Mouse (Mus musculus) midbrain, embryonic 10.5 days (tissue): ENCODE measurements around the gene Hist1h2ad. TPM values are rescaled to one million over a fixed set of nuclear protein-coding genes. Genes with fewer than 3 reads are reported as not detected.
"Not testable (repeated sequence)": the region's sequence is repeated elsewhere in the genome, so short reads cannot be mapped to it uniquely, and the experiment has no call there.

Experiments used
- DNase-seq: peaks from one replicate; pipeline ENCODE4 v3.0.0-alpha.2; 2017; ENCODE audit warnings: low spot score
- H3K27ac ChIP-seq: fragments of 300-500 bp; sonication (generic); replicated peaks from 2 replicates; pipeline ENCODE4 v1.5.1; 2016; ENCODE audit warnings: mild to moderate bottlenecking
- H3K27me3 ChIP-seq: fragments of 300-500 bp; sonication (generic); 2 replicates; pipeline ENCODE4 v1.6.1; 2016; ENCODE audit warnings: low read depth, mild to moderate bottlenecking; ENCODE audit not compliant: poor library complexity, severe bottlenecking
- H3K36me3 ChIP-seq: fragments of 300-500 bp; sonication (generic); 2 replicates; pipeline ENCODE4 v1.6.1; 2016; ENCODE audit warnings: mild to moderate bottlenecking, moderate library complexity
- H3K4me1 ChIP-seq: fragments of 300-500 bp; sonication (generic); 2 replicates; pipeline ENCODE4 v1.6.1; 2016
- H3K4me3 ChIP-seq: fragments of 300-500 bp; sonication (generic); 2 replicates; pipeline ENCODE4 v1.5.1; 2016; ENCODE audit warnings: mild to moderate bottlenecking, moderate library complexity
- H3K9me3 ChIP-seq: fragments of 300-500 bp; sonication (generic); replicated peaks from 2 replicates; pipeline ENCODE4 v1.6.1; 2016; ENCODE audit warnings: mild to moderate bottlenecking
- WGBS: fragments of 180-500 bp; shearing (Covaris S2); methylation state at CpG from one replicate; pipeline ENCODE4 v1.1.7; 2016; 5-methylcytosine and 5-hydroxymethylcytosine counted together
- polyA plus RNA-seq: library from polyadenylated mRNA; unstranded; fragments of >200 nt; fragmentation: Nextera tagmentation; extraction: Ambion mirVana; gene quantifications from 2 replicates; pipeline ENCODE4 v1.2.1, GENCODE M21; 2016

Hist1h2ad gene
- polyA plus RNA-seq, 1 experiment from 2014 or later: 1.3 TPM

GRCm38 (mm10) chr13:23575864-23576313 lies 1.7 kb downstream of the Hist1h2ad start:
- not testable (repeated sequence) for H3K36me3 ChIP-seq, H3K9me3 ChIP-seq, H3K27me3 ChIP-seq
- H3K4me1 ChIP-seq: peaks cover 42% of the 10 kb centered on the region
- peak; percentile 36 for DNase-seq
- peak overlapping the region; percentile 92 for H3K27ac ChIP-seq
- WGBS: 2% methylated on average over 11 of the region's 40 CpGs
- H3K4me3 ChIP-seq: peak overlapping the region; percentile 61

- Histone ChIP-seq H3K4me3 (peak overlapping the region; percentile 61), H3K27ac (peak overlapping the region; percentile 92), H3K9me3 (no peaks in the 10 kb centered on the region), H3K36me3 (no peaks in the 10 kb centered on the region), H3K27me3 (no peaks in the 10 kb centered on the region), H3K4me1 (peaks cover 45% of the 10 kb centered on the region)
- WGBS: 4% methylated on average over 7 of the region's 7 CpGs
- peak; percentile 44 for DNase-seq
Observed at GRCm38 (mm10) chr13:23576351-23576881, 2.2 kb downstream of the Hist1h2ad start.

DNA sequence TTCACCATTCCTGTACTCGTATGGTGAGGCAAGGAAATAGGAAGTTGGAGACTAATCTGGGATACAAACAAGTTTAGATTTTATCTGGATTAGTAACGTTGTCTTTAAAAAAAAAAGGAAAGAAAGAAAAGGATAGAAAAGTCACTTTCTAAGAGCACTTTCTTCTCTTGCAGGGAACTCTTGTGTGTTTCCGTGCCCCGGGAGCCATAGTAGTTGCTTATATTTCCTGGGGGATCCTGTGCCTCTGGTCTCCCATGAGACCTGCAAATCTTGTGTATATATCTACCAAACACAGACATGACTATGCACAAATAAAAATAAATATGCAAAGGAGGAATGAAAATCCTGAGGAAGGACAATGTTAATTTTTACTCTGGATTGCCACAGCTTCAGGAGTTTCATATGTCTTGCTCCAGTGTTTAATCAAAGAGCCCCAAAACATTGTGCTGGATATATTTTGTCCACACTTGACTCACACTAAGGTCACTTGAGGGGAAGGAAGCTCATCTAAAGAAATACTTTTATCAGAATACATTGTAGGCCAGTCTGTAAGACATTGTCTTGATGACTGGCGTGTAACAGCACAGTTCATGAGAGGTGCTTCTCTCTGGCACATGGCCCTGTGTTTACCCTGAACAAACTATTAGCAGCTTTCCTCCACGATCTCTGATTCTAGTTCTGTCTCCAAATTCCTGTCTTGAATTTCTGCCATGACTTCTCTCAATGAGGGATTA lies 2.9 kb downstream of the Hist1h2ad start:
- H3K36me3 ChIP-seq: no peaks in the 10 kb centered on the region
- WGBS: 53% methylated on average over 6 of the region's 6 CpGs
- no peaks in the 10 kb centered on the region for H3K9me3 ChIP-seq
- DNase-seq: no peak
- peak overlapping the region; percentile 92 for H3K27ac ChIP-seq
- peaks cover 47% of the 10 kb centered on the region for H3K4me1 ChIP-seq
- peak overlapping the region; percentile 61 for H3K4me3 ChIP-seq
- no peaks in the 10 kb centered on the region for H3K27me3 ChIP-seq

DNA sequence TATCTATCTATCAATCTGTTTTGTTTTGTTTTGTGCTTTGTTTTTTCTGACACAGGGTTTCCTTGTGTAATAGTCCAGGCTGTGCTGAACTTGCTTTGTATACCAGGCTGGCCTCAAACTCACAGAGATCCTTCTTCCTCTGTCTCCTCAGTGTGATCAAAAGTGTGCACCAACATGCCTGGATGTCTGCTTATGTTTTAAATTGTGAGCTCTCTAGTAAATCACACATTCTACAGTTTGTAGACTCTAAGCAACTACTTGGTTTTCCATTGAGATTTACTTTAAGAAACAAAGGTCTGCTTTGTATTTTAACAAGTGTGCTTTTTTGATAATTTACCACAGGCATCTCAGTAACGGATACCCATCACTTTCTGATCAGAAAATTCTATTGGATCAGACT lies 3.7 kb downstream of the Hist1h2ad start:
- H3K9me3 ChIP-seq: no peaks in the 10 kb centered on the region
- H3K27ac ChIP-seq: peak overlapping the region; percentile 92
- H3K4me3 ChIP-seq: no peak overlapping the region
- H3K36me3 ChIP-seq: no peaks in the 10 kb centered on the region
- no peak for DNase-seq
- H3K27me3 ChIP-seq: no peaks in the 10 kb centered on the region
- 98% methylated on average over 1 of the region's 1 CpGs for WGBS
- H3K4me1 ChIP-seq: peaks cover 47% of the 10 kb centered on the region

DNA sequence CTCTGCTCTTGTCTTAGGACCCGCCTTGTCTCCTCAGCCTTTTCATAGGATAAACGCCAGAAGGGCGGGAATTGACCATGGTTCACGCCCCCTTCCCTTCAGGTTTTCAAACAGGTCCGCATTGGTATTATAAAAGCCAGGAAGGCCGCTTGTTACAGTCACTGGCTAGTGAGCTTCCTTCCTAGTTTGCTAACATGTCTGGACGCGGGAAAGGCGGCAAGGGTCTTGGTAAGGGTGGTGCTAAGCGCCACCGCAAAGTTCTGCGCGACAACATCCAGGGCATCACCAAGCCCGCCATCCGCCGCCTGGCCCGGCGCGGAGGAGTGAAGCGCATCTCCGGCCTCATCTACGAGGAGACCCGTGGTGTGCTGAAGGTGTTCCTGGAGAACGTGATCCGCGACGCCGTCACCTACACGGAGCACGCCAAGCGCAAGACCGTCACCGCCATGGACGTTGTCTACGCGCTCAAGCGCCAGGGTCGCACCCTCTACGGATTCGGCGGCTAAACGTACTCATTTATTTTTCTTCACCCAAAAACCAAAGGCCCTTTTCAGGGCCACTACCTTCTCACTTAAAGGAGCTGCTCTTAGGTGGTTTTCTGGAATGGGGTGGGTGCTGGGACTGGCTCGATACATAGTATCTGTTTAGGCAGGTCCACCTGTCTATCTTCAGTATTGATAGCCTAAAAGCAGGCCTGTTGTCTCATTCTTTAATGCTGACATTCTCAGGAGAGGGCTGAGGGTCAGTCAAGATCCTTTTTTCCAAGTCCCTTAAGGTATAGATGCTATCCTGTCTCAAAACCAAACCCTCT lies 7.4 kb downstream of the Hist1h2ad start, which contains the start of gene Hist1h4d:
Hist1h4d (plus strand) TSS at position 191 of the 811 bp plus-strand sequence.
- Histone ChIP-seq H3K27ac (peak within 1 kb of the TSS; percentile 94), H3K9me3 (no peaks in the 10 kb centered on the region), H3K27me3 (no peaks in the 10 kb centered on the region), H3K4me3 (peak within 1 kb of the TSS; percentile 63), H3K4me1 (peaks cover 57% of the 10 kb centered on the region), H3K36me3 (no peaks in the 10 kb centered on the region)
- WGBS: under 1% methylated on average over 43 of the region's 43 CpGs
- DNase-seq: peak; percentile 94

GRCm38 (mm10) chr13:23582219-23583056 lies 8.3 kb downstream of the Hist1h2ad start:
- peak; percentile 52 for DNase-seq
- Histone ChIP-seq H3K36me3 (no peaks in the 10 kb centered on the region), H3K4me1 (peaks cover 55% of the 10 kb centered on the region), H3K9me3 (no peaks in the 10 kb centered on the region), H3K27me3 (no peaks in the 10 kb centered on the region), H3K27ac (peak overlapping the region; percentile 94), H3K4me3 (peak overlapping the region; percentile 63)
- 3% methylated on average over 6 of the region's 6 CpGs for WGBS

DNA sequence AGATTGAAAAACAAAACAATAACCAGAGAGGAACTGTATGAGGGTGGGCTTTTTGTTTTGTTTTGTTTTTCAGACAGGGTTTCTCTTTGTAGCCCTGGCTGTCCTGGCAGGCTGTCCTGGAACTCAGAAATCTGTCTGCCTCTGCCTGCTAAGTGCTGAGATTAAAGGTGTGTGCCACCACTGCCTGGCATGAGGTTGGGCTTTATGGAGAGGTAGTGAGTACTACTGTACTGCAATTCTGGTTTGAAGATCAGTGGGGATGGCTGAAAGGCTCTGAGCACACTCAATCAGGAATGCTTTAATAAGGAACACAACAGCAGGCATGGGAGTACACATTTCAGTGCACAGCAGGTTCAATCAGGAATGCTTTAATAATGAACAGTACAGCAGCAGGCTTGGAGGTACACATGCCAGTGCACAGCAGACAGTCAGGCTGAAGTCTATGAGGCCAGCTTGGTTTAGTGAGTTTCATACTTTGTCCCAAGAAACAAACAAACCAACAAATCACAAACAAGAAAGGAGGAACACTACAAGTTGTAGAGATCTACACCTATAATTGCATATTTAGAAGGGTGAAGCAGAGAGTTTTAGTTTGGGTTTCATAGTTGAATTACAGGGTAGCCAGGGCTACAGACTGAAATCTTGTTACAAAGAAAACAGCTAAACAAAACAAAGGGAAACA lies 9.3 kb downstream of the Hist1h2ad start:
- H3K9me3 ChIP-seq: no peaks in the 10 kb centered on the region
- H3K27ac ChIP-seq: peak overlapping the region; percentile 94
- peak overlapping the region; percentile 63; the same call in 1 of the 2 replicates for H3K4me3 ChIP-seq
- H3K27me3 ChIP-seq: no peaks in the 10 kb centered on the region
- peaks cover 51% of the 10 kb centered on the region for H3K4me1 ChIP-seq
- DNase-seq: peak; percentile 19
- H3K36me3 ChIP-seq: no peaks in the 10 kb centered on the region

DNA sequence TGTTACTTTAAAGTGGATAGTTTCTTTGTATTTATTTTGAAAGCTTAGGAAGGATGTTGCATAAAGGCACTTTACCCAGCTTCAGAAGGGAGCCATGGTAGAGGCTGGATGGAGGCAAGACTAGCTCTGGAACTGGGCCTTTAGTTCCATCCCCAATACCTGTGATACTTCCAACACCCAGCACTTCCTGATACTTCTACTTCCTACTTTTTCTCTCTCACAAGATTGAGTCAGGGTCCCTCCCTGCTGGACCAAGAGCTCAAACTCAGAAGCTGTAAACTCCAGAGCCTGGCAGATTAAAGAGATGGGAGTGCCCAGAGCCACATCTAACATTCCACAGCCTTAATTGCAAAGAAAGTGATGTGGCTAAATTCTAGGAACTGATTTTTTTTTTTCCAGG lies 10.2 kb downstream of the Hist1h2ad start:
- H3K27ac ChIP-seq: peak overlapping the region; percentile 94
- no peaks in the 10 kb centered on the region for H3K27me3 ChIP-seq
- H3K4me1 ChIP-seq: peaks cover 51% of the 10 kb centered on the region
- H3K9me3 ChIP-seq: no peaks in the 10 kb centered on the region
- peak; percentile 31 for DNase-seq
- peak overlapping the region; percentile 49 for H3K4me3 ChIP-seq
- no peaks in the 10 kb centered on the region for H3K36me3 ChIP-seq

GRCm38 (mm10) chr13:23585029-23585441 lies 10.9 kb downstream of the Hist1h2ad start:
- H3K4me1 ChIP-seq: peaks cover 51% of the 10 kb centered on the region
- peak overlapping the region; percentile 49 for H3K4me3 ChIP-seq
- H3K36me3 ChIP-seq: no peaks in the 10 kb centered on the region
- WGBS: under 1% methylated on average over 21 of the region's 21 CpGs
- DNase-seq: peak; percentile 77
- H3K27me3 ChIP-seq: no peaks in the 10 kb centered on the region
- peak overlapping the region; percentile 94 for H3K27ac ChIP-seq
- H3K9me3 ChIP-seq: no peaks in the 10 kb centered on the region

- peaks cover 51% of the 10 kb centered on the region for H3K4me1 ChIP-seq
Observed at GRCm38 (mm10) chr13:23585442-23586098, 11.4 kb downstream of the Hist1h2ad start.

DNA sequence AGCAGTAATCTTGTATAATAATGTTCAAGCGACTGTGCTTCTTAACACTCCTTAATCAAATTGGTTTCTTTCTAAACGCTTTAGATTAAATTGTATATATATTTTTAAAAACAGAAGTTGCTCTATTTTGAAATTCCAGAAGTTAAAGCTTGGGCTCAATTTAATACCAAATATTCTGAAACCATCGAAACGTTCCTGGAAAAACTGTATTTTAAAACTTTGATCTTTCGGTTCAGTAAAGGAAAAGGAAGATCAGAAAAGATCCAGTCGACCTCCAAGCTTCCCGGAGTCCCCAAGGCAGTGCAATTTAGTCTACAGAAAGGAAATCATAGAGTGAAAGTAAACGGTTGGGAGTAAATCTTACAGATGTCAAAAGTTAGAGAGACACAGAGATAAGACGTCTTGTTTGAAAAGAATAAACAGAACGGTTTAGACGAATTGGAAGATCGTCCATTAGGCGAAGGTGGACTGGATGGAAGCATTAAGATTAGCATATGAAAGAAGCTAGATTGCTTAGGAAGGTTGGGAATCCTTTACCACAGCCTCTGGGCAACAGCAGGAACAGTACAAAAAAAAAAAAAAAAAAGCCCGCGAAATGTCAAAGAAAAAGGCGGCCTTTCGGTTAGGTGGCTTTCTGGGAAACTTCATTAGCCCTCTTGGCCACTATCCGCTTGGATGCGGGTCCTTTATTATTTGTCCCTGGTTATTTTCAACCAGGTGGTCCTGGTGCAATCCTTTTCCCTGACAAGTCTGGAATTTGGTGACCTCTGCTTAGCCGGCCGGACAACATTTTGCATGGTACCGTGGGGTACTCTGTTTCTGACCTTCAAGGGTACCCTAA lies 12.1 kb downstream of the Hist1h2ad start:
- WGBS: 2% methylated on average over 22 of the region's 22 CpGs
- Histone ChIP-seq H3K27me3 (no peaks in the 10 kb centered on the region), H3K4me3 (peak overlapping the region; percentile 49), H3K9me3 (no peaks in the 10 kb centered on the region), H3K27ac (peak overlapping the region; percentile 94), H3K36me3 (no peaks in the 10 kb centered on the region), H3K4me1 (peaks cover 44% of the 10 kb centered on the region)
- peak; percentile 41 for DNase-seq

More at GRCm38 (mm10) chr13:23585442-23586098, 11.4 kb downstream of the Hist1h2ad start:
- not testable (repeated sequence) for H3K9me3 ChIP-seq, H3K27me3 ChIP-seq, H3K36me3 ChIP-seq
- peak; percentile 71 for DNase-seq
- Histone ChIP-seq H3K4me3 (peak overlapping the region; percentile 49), H3K27ac (peak overlapping the region; percentile 94)
- WGBS: 0% methylated on average over 34 of the region's 36 CpGs
